Mouse (Mus musculus): ENCODE measurements at regions not wholly inside any gene's neighbourhood (a gene's known extent, or its start where the extent isn't known, plus 50 kb on each side); places are given as distances from the start of the nearest gene placed in this dataset.
"Not testable (repeated sequence)": the region's sequence is repeated elsewhere in the genome, so short reads cannot be mapped to it uniquely, and the experiment has no call there.

GRCm38 (mm10) chr10:30342965-30343478 lies 142.7 kb upstream of the Cenpw start:
- no peaks in the 10 kb centered on the region for H3K27me3 ChIP-seq
- ATAC-seq (ENCODE audit: low FRiP score, low read depth), result no peak
- no peaks in the 10 kb centered on the region for H3K4me1 ChIP-seq (replicated peaks)
- 88% methylated on average over 3 of the region's 3 CpGs for WGBS
- no peak overlapping the region for H3K4me2 ChIP-seq
- H3K27ac ChIP-seq (replicated peaks), result no peak overlapping the region
- no peaks in the 10 kb centered on the region for H3K36me3 ChIP-seq
- no peaks in the 10 kb centered on the region for H3K9me3 ChIP-seq
- H3K9ac ChIP-seq, result no peak overlapping the region
- H3K4me3 ChIP-seq, result no peak overlapping the region

DNA sequence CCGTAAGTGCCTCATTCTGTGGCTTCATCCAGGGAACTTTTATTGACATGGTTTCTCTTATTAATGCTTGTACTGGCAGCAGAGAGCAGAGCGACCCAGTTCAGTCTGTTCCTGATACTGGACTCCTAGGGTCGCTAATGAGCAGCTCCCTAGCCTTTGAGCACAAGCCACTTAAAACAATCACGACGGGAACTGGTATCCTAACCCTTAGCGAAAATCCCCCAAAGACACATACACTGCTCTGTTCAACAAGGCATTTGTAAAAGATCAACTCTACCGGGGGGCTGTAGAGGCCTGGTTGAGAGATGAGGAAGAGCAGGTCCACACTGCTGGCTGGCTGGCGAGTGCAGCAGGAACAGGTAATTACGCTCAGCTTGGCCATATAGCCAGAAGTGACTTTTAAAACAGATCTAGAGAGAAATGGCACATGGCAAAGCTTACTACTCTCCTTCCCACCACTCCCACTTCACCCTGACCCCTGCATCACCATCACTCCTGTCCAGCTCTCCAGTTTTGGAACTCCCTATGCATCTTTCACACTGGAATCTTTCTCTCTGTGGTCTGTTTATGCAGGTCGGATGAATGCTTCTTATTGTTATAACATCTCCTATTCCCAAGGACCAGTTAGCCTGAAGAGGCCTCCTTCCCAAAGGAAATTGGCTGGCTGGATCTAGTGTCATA lies 128.1 kb upstream of the Cenpw start:
- no peak overlapping the region for H3K4me2 ChIP-seq

DNA sequence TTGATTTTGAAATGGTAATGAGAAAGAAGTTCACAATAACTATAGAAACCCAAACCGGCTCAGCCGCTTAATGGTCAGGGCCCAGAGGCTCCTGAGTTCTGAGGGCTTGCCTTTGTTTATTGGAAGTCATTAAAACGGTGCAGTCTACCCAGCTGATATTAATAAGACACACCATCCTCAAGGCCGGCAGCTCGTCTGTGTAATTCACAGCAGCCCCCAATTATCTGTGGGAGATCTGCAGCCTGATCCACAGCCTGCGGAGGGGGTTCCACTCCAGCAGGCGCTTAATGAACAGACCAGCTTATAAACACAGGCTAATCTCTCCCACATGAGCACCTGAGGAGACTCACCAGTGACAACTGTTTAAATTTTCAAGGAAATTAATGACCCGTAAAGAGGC lies 127.5 kb upstream of the Cenpw start:
- peak; percentile 90 for ATAC-seq (ENCODE audit: low FRiP score, low read depth)
- Histone ChIP-seq H3K4me3 (no peak overlapping the region), H3K9ac (no peak overlapping the region), H3K4me1 (replicated peaks) (peaks cover 9% of the 10 kb centered on the region), H3K27ac (replicated peaks) (no peak overlapping the region), H3K36me3 (no peaks in the 10 kb centered on the region), H3K9me3 (no peaks in the 10 kb centered on the region), H3K4me2 (no peak overlapping the region), H3K27me3 (no peaks in the 10 kb centered on the region)
- 30% methylated on average over 8 of the region's 8 CpGs for WGBS

More for the DNA sequence above, 128.1 kb upstream of the Cenpw start:
- ATAC-seq (ENCODE audit: low FRiP score, low read depth), result peak; percentile 49; the same call in 1 of the 2 replicates
- no peaks in the 10 kb centered on the region for H3K9me3 ChIP-seq
- peaks cover 9% of the 10 kb centered on the region for H3K4me1 ChIP-seq (replicated peaks)
- 52% methylated on average over 10 of the region's 10 CpGs for WGBS
- H3K9ac ChIP-seq, result no peak overlapping the region
- H3K27me3 ChIP-seq, result no peaks in the 10 kb centered on the region
- H3K27ac ChIP-seq (replicated peaks), result no peak overlapping the region
- H3K36me3 ChIP-seq, result no peaks in the 10 kb centered on the region
- no peak overlapping the region for H3K4me3 ChIP-seq

DNA sequence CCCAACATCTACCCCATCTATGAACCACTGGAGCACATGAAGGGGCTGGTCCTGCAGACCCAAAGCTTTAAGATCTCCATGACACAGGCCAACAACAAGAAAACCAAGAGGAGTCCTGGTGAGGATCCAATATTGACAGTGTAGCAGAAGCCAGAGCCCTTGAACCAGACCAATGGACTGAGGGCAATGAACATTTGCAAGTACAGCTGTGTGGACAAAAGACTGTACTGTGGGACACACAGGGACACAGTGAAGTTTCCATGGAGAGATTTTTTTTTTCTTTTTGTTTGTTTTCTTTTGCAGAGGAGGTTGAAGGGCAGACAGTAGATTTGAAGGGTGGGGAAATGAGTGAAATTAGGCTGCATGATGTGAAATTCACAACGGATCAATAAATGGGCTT lies 126.5 kb upstream of the Cenpw start:
- ATAC-seq (ENCODE audit: low FRiP score, low read depth), result no peak
- no peak overlapping the region for H3K27ac ChIP-seq (replicated peaks)
- no peaks in the 10 kb centered on the region for H3K9me3 ChIP-seq
- no peak overlapping the region for H3K4me3 ChIP-seq
- no peaks in the 10 kb centered on the region for H3K27me3 ChIP-seq
- 77% methylated on average over 1 of the region's 1 CpGs for WGBS
- peaks cover 9% of the 10 kb centered on the region for H3K4me1 ChIP-seq (replicated peaks)
- no peak overlapping the region for H3K9ac ChIP-seq
- H3K4me2 ChIP-seq, result no peak overlapping the region
- H3K36me3 ChIP-seq, result no peaks in the 10 kb centered on the region

DNA sequence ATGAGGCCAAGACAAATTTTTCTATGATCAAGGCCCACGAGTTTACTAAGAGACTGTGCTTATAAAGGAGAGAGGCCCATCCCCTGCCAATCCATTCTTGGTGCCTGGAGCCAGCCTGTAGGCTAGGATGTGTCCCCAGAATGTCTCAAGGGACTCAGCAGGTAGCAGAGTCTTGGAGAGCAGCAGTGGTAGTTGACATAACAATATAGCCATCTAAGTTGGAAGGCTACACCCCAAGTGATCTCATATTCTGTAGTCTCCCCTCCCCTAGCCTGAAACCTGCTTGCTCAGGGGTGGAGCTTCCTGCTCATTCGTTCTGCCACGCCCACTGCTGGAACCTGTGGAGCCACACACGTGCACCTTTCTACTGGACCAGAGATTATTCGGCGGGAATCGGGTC lies 95.5 kb upstream of the Cenpw start:
- not testable (repeated sequence) for H3K36me3 ChIP-seq; H3K4me1 ChIP-seq (replicated peaks); H3K27me3 ChIP-seq; H3K4me3 ChIP-seq; H3K9me3 ChIP-seq; H3K4me2 ChIP-seq; ATAC-seq (ENCODE audit: low FRiP score, low read depth); H3K27ac ChIP-seq (replicated peaks); H3K9ac ChIP-seq
- 67% methylated on average over 3 of the region's 7 CpGs for WGBS

DNA sequence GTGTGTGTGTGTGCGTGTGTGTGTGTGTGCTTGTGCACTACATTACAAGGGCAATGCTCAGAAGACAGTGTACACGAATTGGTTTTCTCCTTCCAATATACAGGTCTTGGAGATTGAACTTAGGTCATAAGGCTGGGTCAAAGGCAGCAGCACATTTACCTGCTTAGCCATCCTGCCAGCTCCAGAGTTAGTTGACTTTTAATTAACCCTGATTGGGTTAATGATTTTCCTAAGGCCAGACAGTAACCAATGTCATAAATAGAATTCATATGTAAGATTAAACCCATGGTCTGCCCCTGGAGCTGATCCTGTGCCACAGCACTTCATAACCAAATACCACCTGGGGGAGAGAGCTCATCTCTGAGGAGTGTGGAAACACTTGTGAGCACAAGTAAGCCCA lies 81.3 kb upstream of the Cenpw start:
- no peak for ATAC-seq (ENCODE audit: low FRiP score, low read depth)
- no peaks in the 10 kb centered on the region for H3K27me3 ChIP-seq
- no peaks in the 10 kb centered on the region for H3K36me3 ChIP-seq
- H3K27ac ChIP-seq (replicated peaks), result no peak overlapping the region
- H3K9me3 ChIP-seq, result no peaks in the 10 kb centered on the region
- no peak overlapping the region for H3K4me2 ChIP-seq
- H3K9ac ChIP-seq, result no peak overlapping the region
- H3K4me3 ChIP-seq, result no peak overlapping the region
- H3K4me1 ChIP-seq (replicated peaks), result no peaks in the 10 kb centered on the region
- 88% methylated on average over 2 of the region's 2 CpGs for WGBS

DNA sequence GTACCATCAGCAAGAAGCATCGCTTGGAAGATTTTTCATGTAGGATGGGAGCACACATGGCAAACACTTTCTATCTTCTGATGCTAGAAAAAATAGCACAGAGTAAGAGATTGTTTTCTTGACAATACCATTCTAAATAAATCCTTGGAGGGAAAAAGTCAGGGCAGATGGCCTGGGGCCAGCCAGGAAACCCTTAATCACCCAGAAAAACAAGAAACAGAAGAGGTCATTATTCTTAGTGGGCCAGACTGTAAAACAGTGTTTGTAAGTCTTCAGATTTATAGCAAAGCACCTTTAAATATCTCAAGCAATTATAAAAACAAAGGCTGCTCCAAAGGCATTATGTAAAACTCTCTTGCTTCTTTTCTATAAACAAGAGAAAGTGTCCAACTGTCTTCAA lies 80.1 kb upstream of the Cenpw start:
- no peak overlapping the region for H3K4me2 ChIP-seq
- H3K4me3 ChIP-seq, result no peak overlapping the region
- H3K4me1 ChIP-seq (replicated peaks), result no peaks in the 10 kb centered on the region
- WGBS, result 67% methylated on average over 1 of the region's 1 CpGs
- no peak overlapping the region for H3K27ac ChIP-seq (replicated peaks)
- no peaks in the 10 kb centered on the region for H3K9me3 ChIP-seq
- no peak for ATAC-seq (ENCODE audit: low FRiP score, low read depth)
- H3K27me3 ChIP-seq, result no peaks in the 10 kb centered on the region
- no peak overlapping the region for H3K9ac ChIP-seq
- no peaks in the 10 kb centered on the region for H3K36me3 ChIP-seq

- Histone ChIP-seq H3K4me2 (no peak overlapping the region), H3K27ac (replicated peaks) (no peak overlapping the region), H3K4me3 (no peak overlapping the region), H3K9me3 (no peaks in the 10 kb centered on the region), H3K4me1 (replicated peaks) (no peaks in the 10 kb centered on the region), H3K27me3 (no peaks in the 10 kb centered on the region), H3K9ac (no peak overlapping the region), H3K36me3 (no peaks in the 10 kb centered on the region)
- WGBS, result 72% methylated on average over 3 of the region's 3 CpGs
- ATAC-seq (ENCODE audit: low FRiP score, low read depth), result no peak
These were observed 79.6 kb upstream of the Cenpw start for GRCm38 (mm10) chr10:30279978-30280377.

- no peaks in the 10 kb centered on the region for H3K36me3 ChIP-seq
- no peak overlapping the region for H3K4me3 ChIP-seq
- H3K4me1 ChIP-seq (replicated peaks), result no peaks in the 10 kb centered on the region
- no peaks in the 10 kb centered on the region for H3K27me3 ChIP-seq
- no peak overlapping the region for H3K9ac ChIP-seq
- H3K9me3 ChIP-seq, result no peaks in the 10 kb centered on the region
- no peak for ATAC-seq (ENCODE audit: low FRiP score, low read depth)
- H3K4me2 ChIP-seq, result no peak overlapping the region
- H3K27ac ChIP-seq (replicated peaks), result no peak overlapping the region
These were observed 78.6 kb upstream of the Cenpw start for GRCm38 (mm10) chr10:30278987-30279386.

DNA sequence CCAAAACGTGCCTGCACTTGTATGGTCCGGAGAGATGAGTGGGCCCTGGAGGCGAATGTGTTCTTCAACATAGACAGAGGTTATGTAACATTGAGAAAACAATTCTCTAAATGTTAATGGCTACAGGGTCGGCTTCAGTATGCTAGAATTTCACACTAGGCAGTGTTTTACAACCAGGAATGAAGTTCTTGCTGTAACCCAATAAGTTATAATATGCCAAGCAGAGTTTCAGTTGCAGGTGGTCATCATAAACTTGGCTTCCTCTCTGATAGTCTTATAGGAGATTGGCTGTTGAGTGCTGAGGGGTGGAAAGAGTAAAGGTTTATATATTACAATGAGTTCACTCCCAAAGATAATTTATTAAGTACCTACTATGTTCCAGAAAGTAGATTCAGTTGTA lies 64.8 kb upstream of the Cenpw start:
- Histone ChIP-seq H3K9ac (no peak overlapping the region), H3K4me2 (no peak overlapping the region), H3K27me3 (no peaks in the 10 kb centered on the region), H3K4me1 (replicated peaks) (no peaks in the 10 kb centered on the region), H3K27ac (replicated peaks) (no peak overlapping the region), H3K9me3 (no peaks in the 10 kb centered on the region), H3K36me3 (no peaks in the 10 kb centered on the region), H3K4me3 (no peak overlapping the region)
- 91% methylated on average over 4 of the region's 4 CpGs for WGBS
- ATAC-seq (ENCODE audit: low FRiP score, low read depth), result no peak

DNA sequence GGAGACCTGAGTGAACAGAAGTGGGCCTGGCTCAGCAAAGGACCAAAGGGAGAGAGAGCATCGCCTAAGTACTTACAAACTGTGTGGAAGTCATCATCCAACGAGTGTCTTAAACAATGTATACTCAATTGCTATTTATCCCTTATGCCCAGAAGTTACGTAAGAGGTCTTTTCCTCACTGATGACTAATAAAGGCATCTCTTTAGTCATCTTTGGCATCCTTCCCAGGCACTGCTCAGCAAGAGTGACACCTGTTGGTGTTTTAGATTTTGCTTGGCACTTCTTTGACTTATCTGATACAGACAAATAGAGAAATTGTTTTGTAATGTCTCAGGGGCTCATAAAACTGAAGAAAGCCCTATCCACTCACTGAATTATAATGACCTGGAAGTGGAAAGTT lies 59.4 kb upstream of the Cenpw start:
- WGBS, result 81% methylated on average over 3 of the region's 3 CpGs

GRCm38 (mm10) chr10:30257889-30258288 lies 57.5 kb upstream of the Cenpw start:
- no peak for ATAC-seq (ENCODE audit: low FRiP score, low read depth)
- Histone ChIP-seq H3K9me3 (no peaks in the 10 kb centered on the region), H3K4me1 (replicated peaks) (no peaks in the 10 kb centered on the region), H3K4me2 (no peak overlapping the region), H3K27me3 (no peaks in the 10 kb centered on the region), H3K27ac (replicated peaks) (no peak overlapping the region), H3K4me3 (no peak overlapping the region), H3K9ac (no peak overlapping the region), H3K36me3 (no peaks in the 10 kb centered on the region)
- WGBS, result 73% methylated on average over 4 of the region's 4 CpGs

More for the DNA sequence above, 59.4 kb upstream of the Cenpw start:
- Histone ChIP-seq H3K4me2 (no peak overlapping the region), H3K27me3 (no peaks in the 10 kb centered on the region), H3K4me3 (no peak overlapping the region), H3K4me1 (replicated peaks) (no peaks in the 10 kb centered on the region), H3K9ac (no peak overlapping the region), H3K36me3 (no peaks in the 10 kb centered on the region), H3K27ac (replicated peaks) (no peak overlapping the region), H3K9me3 (no peaks in the 10 kb centered on the region)
- ATAC-seq (ENCODE audit: low FRiP score, low read depth), result no peak
